Mouse (Mus musculus) lung, postnatal 0 days (tissue): Measurements from ENCODE around the gene Slc12a7.

Experiments used
- CTCF ChIP-seq: IDR thresholded peaks from 2 replicates; pipeline ENCODE4 v1.5.1; 2016; ENCODE audit warnings: antibody characterized with exemption, mild to moderate bottlenecking
- EP300 ChIP-seq: IDR thresholded peaks from 2 replicates; pipeline ENCODE4 v1.6.1; 2016; ENCODE audit warnings: antibody characterized with exemption, mild to moderate bottlenecking, control low read depth

- TF ChIP-seq CTCF (no peak), EP300 (no peak)
Observed at GRCm38 (mm10) chr13:73735270-73735669, 2.4 kb downstream of the Slc12a7 start.
